Mouse (Mus musculus) cerebellum, adult 2 months (tissue): ENCODE data around the gene Ctf2.

Experiments used
- CTCF ChIP-seq: fragments of 200-500 bp; IDR thresholded peaks from 2 replicates; pipeline ENCODE4 v1.5.1; 2011; ENCODE audit warnings: low read depth, mild to moderate bottlenecking, control low read depth, low read length, moderate library complexity, borderline replicate concordance; ENCODE audit not compliant: insufficient read depth
- POLR2A ChIP-seq: fragments of 200-500 bp; IDR thresholded peaks from 2 replicates; pipeline ENCODE4 v1.6.1; 2011; ENCODE audit warnings: low read length, control low read depth, borderline replicate concordance; ENCODE audit not compliant: insufficient read depth

- TF ChIP-seq CTCF (no peak), POLR2A (no peak)
Measured at GRCm38 (mm10) chr7:127718339-127718738, 13.6 kb downstream of the Ctf2 start.
